Mouse (Mus musculus): ENCODE data around the gene Slc5a5. TPM values are rescaled to one million over a fixed set of nuclear protein-coding genes. Genes with fewer than 3 reads are reported as not detected.
A peak's percentile ranks its signal among the peaks of the same experiment; 100 is the strongest.

Gene Slc5a5
- total RNA-seq, 2 experiments from 2014 or later, result 0.07 TPM; not detected in 1

- peak; percentile 86 for DNase-seq (ENCODE audit: low spot score)
These were observed 35.9 kb downstream of the Slc5a5 start for GRCm38 (mm10) chr8:70856541-70857197.

GRCm38 (mm10) chr8:70856028-70856427, 36.5 kb downstream of the Slc5a5 start:
- no peak for DNase-seq (ENCODE audit: low spot score)

GRCm38 (mm10) chr8:70853863-70854262, 38.7 kb downstream of the Slc5a5 start:
- DNase-seq (ENCODE audit: low spot score), result no peak

GRCm38 (mm10) chr8:70852595-70853231, 39.8 kb downstream of the Slc5a5 start:
- no peak for DNase-seq (ENCODE audit: low spot score)

GRCm38 (mm10) chr8:70851837-70852236, 40.7 kb downstream of the Slc5a5 start:
- DNase-seq (ENCODE audit: low spot score), result no peak

GRCm38 (mm10) chr8:70850947-70851346, 41.6 kb downstream of the Slc5a5 start:
- DNase-seq (ENCODE audit: low spot score), result no peak

GRCm38 (mm10) chr8:70850132-70850845, 42.3 kb downstream of the Slc5a5 start:
- DNase-seq (ENCODE audit: low spot score), result no peak

- peak; percentile 84 for DNase-seq (ENCODE audit: low spot score)
These were observed 43.1 kb downstream of the Slc5a5 start for GRCm38 (mm10) chr8:70849333-70849990.

GRCm38 (mm10) chr8:70846371-70847154, 46.0 kb downstream of the Slc5a5 start:
- no peak for DNase-seq (ENCODE audit: low spot score)

GRCm38 (mm10) chr8:70845108-70845507, 47.4 kb downstream of the Slc5a5 start:
- no peak for DNase-seq (ENCODE audit: low spot score)

- peak; percentile 91 for DNase-seq (ENCODE audit: low spot score)
These were observed 48.0 kb downstream of the Slc5a5 start for GRCm38 (mm10) chr8:70844523-70844922.

GRCm38 (mm10) chr8:70843941-70844340, 48.6 kb downstream of the Slc5a5 start:
- no peak for DNase-seq (ENCODE audit: low spot score)

- DNase-seq (ENCODE audit: low spot score), result no peak
These were observed 49.3 kb downstream of the Slc5a5 start for GRCm38 (mm10) chr8:70843214-70843773.

GRCm38 (mm10) chr8:70842484-70842883, 50.1 kb downstream of the Slc5a5 start:
- no peak for DNase-seq (ENCODE audit: low spot score)

GRCm38 (mm10) chr8:70841147-70842072, 51.1 kb downstream of the Slc5a5 start:
- DNase-seq (ENCODE audit: low spot score), result peak; percentile 94

- DNase-seq (ENCODE audit: low spot score), result no peak
These were observed 52.0 kb downstream of the Slc5a5 start for GRCm38 (mm10) chr8:70840590-70840989.

GRCm38 (mm10) chr8:70839408-70840351, 52.9 kb downstream of the Slc5a5 start, which contains the start of gene Arrdc2:
TSS of gene Arrdc2 (minus strand) at chr8:70839720.
- DNase-seq (ENCODE audit: low spot score), result peak; percentile 100

GRCm38 (mm10) chr8:70838654-70839407, 53.7 kb downstream of the Slc5a5 start:
- DNase-seq (ENCODE audit: low spot score), result peak; percentile 57
